Mouse (Mus musculus) limb, embryonic 12.5 days (tissue): ENCODE results near the gene Lyzl4. TPM values are rescaled to one million over a fixed set of nuclear protein-coding genes. Genes with fewer than 3 reads are reported as not detected.
A peak's percentile ranks its signal among the peaks of the same experiment; 100 is the strongest.

Experiments used
- ATAC-seq: fragments of 200-750 bp; cut with Nextera tagmentation; 2 replicates; pipeline ENCODE4 v1.8.0; 2017; ENCODE audit warnings: low read depth, moderate TSS enrichment; ENCODE audit not compliant: insufficient number of reproducible peaks, insufficient read depth, low FRiP score, low TSS enrichment
- H3K27ac ChIP-seq: fragments of 300-500 bp; sonication (generic); 2 replicates; pipeline ENCODE4 v1.5.1; 2016; ENCODE audit warnings: mild to moderate bottlenecking, moderate library complexity
- H3K27me3 ChIP-seq: fragments of 300-500 bp; sonication (generic); 2 replicates; pipeline ENCODE4 v1.6.1; 2016; ENCODE audit warnings: mild to moderate bottlenecking, moderate library complexity
- H3K36me3 ChIP-seq: fragments of 300-500 bp; sonication (generic); 2 replicates; pipeline ENCODE4 v1.6.1; 2016; ENCODE audit warnings: mild to moderate bottlenecking, moderate library complexity
- H3K4me1 ChIP-seq: fragments of 300-500 bp; sonication (generic); replicated peaks from 2 replicates; pipeline ENCODE4 v1.6.1; 2016
- H3K4me2 ChIP-seq: fragments of 300-500 bp; sonication (generic); 2 replicates; pipeline ENCODE4 v1.6.1; 2016; ENCODE audit warnings: mild to moderate bottlenecking, moderate library complexity
- H3K4me3 ChIP-seq: fragments of 300-500 bp; sonication (generic); replicated peaks from 2 replicates; pipeline ENCODE4 v1.5.1; 2016; ENCODE audit warnings: mild to moderate bottlenecking
- H3K9ac ChIP-seq: fragments of 300-500 bp; sonication (generic); replicated peaks from 2 replicates; pipeline ENCODE4 v1.6.1; 2016; ENCODE audit warnings: mild to moderate bottlenecking, moderate library complexity
- H3K9me3 ChIP-seq: fragments of 300-500 bp; sonication (generic); 2 replicates; pipeline ENCODE4 v1.6.1; 2016; ENCODE audit warnings: mild to moderate bottlenecking, moderate library complexity
- WGBS: fragments of 180-500 bp; shearing (Covaris S2); methylation state at CpG from one replicate; pipeline ENCODE4 v1.1.7; 2016; 5-methylcytosine and 5-hydroxymethylcytosine counted together
- polyA plus RNA-seq: library from polyadenylated mRNA; unstranded; fragments of >200 nt; fragmentation: Nextera tagmentation; extraction: Ambion mirVana; gene quantifications from 2 replicates; pipeline ENCODE4 v1.2.1, GENCODE M21; 2016

Gene Lyzl4
- polyA plus RNA-seq, 1 experiment from 2014 or later, result not detected

- Histone ChIP-seq H3K4me3 (no peak overlapping the region), H3K36me3 (no peaks in the 10 kb centered on the region), H3K4me2 (no peak overlapping the region), H3K4me1 (no peaks in the 10 kb centered on the region; the same call in 1 of the 2 replicates), H3K27me3 (no peaks in the 10 kb centered on the region), H3K9me3 (no peaks in the 10 kb centered on the region), H3K9ac (no peak overlapping the region), H3K27ac (no peak overlapping the region)
- no peak for ATAC-seq
- 85% methylated on average over 2 of the region's 2 CpGs for WGBS
Observed at GRCm38 (mm10) chr9:121624920-121625319, 17.0 kb downstream of the Lyzl4 start.

- no peak overlapping the region for H3K9ac ChIP-seq
- H3K27ac ChIP-seq, result no peak overlapping the region
- no peaks in the 10 kb centered on the region for H3K9me3 ChIP-seq
- H3K36me3 ChIP-seq, result no peaks in the 10 kb centered on the region
- no peak overlapping the region for H3K4me3 ChIP-seq
- 89% methylated on average over 4 of the region's 4 CpGs for WGBS
- H3K27me3 ChIP-seq, result no peaks in the 10 kb centered on the region
- ATAC-seq, result no peak
- H3K4me1 ChIP-seq, result peaks cover 8% of the 10 kb centered on the region
- H3K4me2 ChIP-seq, result no peak overlapping the region
Observed at GRCm38 (mm10) chr9:121623235-121623634, 18.7 kb downstream of the Lyzl4 start.

- Histone ChIP-seq H3K36me3 (no peaks in the 10 kb centered on the region), H3K27ac (peak overlapping the region; percentile 51; the same call in 1 of the 2 replicates), H3K4me3 (no peak overlapping the region), H3K9ac (no peak overlapping the region), H3K4me1 (peaks cover 15% of the 10 kb centered on the region), H3K9me3 (no peaks in the 10 kb centered on the region), H3K4me2 (no peak overlapping the region), H3K27me3 (peaks cover 4% of the 10 kb centered on the region; the same call in 1 of the 2 replicates)
- 22% methylated on average over 7 of the region's 7 CpGs for WGBS
- ATAC-seq, result no peak
Observed at GRCm38 (mm10) chr9:121619441-121619840, 22.5 kb downstream of the Lyzl4 start.

GRCm38 (mm10) chr9:121616471-121616870, 25.4 kb downstream of the Lyzl4 start:
- Histone ChIP-seq H3K27ac (no peak overlapping the region), H3K4me2 (no peak overlapping the region), H3K27me3 (peaks cover 4% of the 10 kb centered on the region; the same call in 1 of the 2 replicates), H3K9ac (no peak overlapping the region), H3K36me3 (no peaks in the 10 kb centered on the region), H3K9me3 (no peaks in the 10 kb centered on the region), H3K4me1 (peaks cover 15% of the 10 kb centered on the region), H3K4me3 (no peak overlapping the region)
- 70% methylated on average over 3 of the region's 3 CpGs for WGBS
- no peak for ATAC-seq

- Histone ChIP-seq H3K9me3 (no peaks in the 10 kb centered on the region), H3K4me3 (no peak overlapping the region), H3K4me2 (no peak overlapping the region), H3K9ac (no peak overlapping the region), H3K27me3 (peaks cover 4% of the 10 kb centered on the region; the same call in 1 of the 2 replicates), H3K27ac (no peak overlapping the region), H3K36me3 (no peaks in the 10 kb centered on the region), H3K4me1 (peaks cover 10% of the 10 kb centered on the region; the same call in 1 of the 2 replicates)
- no peak for ATAC-seq
Observed at GRCm38 (mm10) chr9:121614241-121614757, 27.6 kb downstream of the Lyzl4 start.

- Histone ChIP-seq H3K9ac (no peak overlapping the region), H3K36me3 (no peaks in the 10 kb centered on the region), H3K4me3 (no peak overlapping the region), H3K27me3 (peaks cover 4% of the 10 kb centered on the region; the same call in 1 of the 2 replicates), H3K9me3 (no peaks in the 10 kb centered on the region), H3K4me2 (no peak overlapping the region), H3K27ac (no peak overlapping the region), H3K4me1 (peaks cover 6% of the 10 kb centered on the region; the same call in 1 of the 2 replicates)
- 63% methylated on average over 5 of the region's 5 CpGs for WGBS
- no peak for ATAC-seq
Observed at GRCm38 (mm10) chr9:121613192-121613591, 28.7 kb downstream of the Lyzl4 start.

GRCm38 (mm10) chr9:121609381-121609780, 32.5 kb downstream of the Lyzl4 start:
- no peaks in the 10 kb centered on the region for H3K9me3 ChIP-seq
- no peak overlapping the region for H3K27ac ChIP-seq
- H3K4me3 ChIP-seq, result no peak overlapping the region
- ATAC-seq, result no peak
- H3K27me3 ChIP-seq, result peaks cover 6% of the 10 kb centered on the region; the same call in 1 of the 2 replicates
- 68% methylated on average over 6 of the region's 6 CpGs for WGBS
- H3K4me2 ChIP-seq, result no peak overlapping the region
- H3K9ac ChIP-seq, result no peak overlapping the region
- H3K36me3 ChIP-seq, result no peaks in the 10 kb centered on the region
- no peaks in the 10 kb centered on the region; the same call in 1 of the 2 replicates for H3K4me1 ChIP-seq

GRCm38 (mm10) chr9:121606498-121607096, 35.3 kb downstream of the Lyzl4 start:
- peak; percentile 55 for ATAC-seq

GRCm38 (mm10) chr9:121605414-121606278, 36.2 kb downstream of the Lyzl4 start:
- Histone ChIP-seq H3K27me3 (peaks cover 11% of the 10 kb centered on the region; the same call in 1 of the 2 replicates), H3K4me2 (no peak overlapping the region), H3K36me3 (no peaks in the 10 kb centered on the region), H3K9me3 (no peaks in the 10 kb centered on the region), H3K4me3 (no peak overlapping the region), H3K9ac (no peak overlapping the region), H3K27ac (no peak overlapping the region), H3K4me1 (peaks cover 11% of the 10 kb centered on the region)
- 60% methylated on average over 12 of the region's 12 CpGs for WGBS
- ATAC-seq, result no peak; the same call in 1 of the 2 replicates

More at GRCm38 (mm10) chr9:121606498-121607096, 35.3 kb downstream of the Lyzl4 start:
- H3K36me3 ChIP-seq, result no peaks in the 10 kb centered on the region
- no peak overlapping the region for H3K4me2 ChIP-seq
- no peak overlapping the region for H3K4me3 ChIP-seq
- WGBS, result 50% methylated on average over 1 of the region's 1 CpGs
- H3K9ac ChIP-seq, result no peak overlapping the region
- H3K4me1 ChIP-seq, result 0 out of 2 replicates have a peak, but pooled peaks cover 3% of the 10 kb centered on the region
- H3K27me3 ChIP-seq, result peaks cover 6% of the 10 kb centered on the region; the same call in 1 of the 2 replicates
- H3K27ac ChIP-seq, result no peak overlapping the region
- H3K9me3 ChIP-seq, result no peaks in the 10 kb centered on the region

GRCm38 (mm10) chr9:121602381-121602780, 39.5 kb downstream of the Lyzl4 start:
- H3K4me3 ChIP-seq, result no peak overlapping the region
- WGBS, result 77% methylated on average over 2 of the region's 2 CpGs
- H3K27ac ChIP-seq, result no peak overlapping the region
- no peak for ATAC-seq
- H3K36me3 ChIP-seq, result no peaks in the 10 kb centered on the region
- peaks cover 6% of the 10 kb centered on the region; the same call in 1 of the 2 replicates for H3K27me3 ChIP-seq
- no peak overlapping the region for H3K9ac ChIP-seq
- H3K4me2 ChIP-seq, result no peak overlapping the region
- H3K9me3 ChIP-seq, result no peaks in the 10 kb centered on the region
- peaks cover 15% of the 10 kb centered on the region for H3K4me1 ChIP-seq

GRCm38 (mm10) chr9:121600861-121601427, 41.0 kb downstream of the Lyzl4 start:
- H3K36me3 ChIP-seq, result no peaks in the 10 kb centered on the region
- peaks cover 15% of the 10 kb centered on the region for H3K4me1 ChIP-seq
- no peak overlapping the region for H3K27ac ChIP-seq
- H3K4me2 ChIP-seq, result no peak overlapping the region
- peaks cover 6% of the 10 kb centered on the region; the same call in 1 of the 2 replicates for H3K27me3 ChIP-seq
- no peaks in the 10 kb centered on the region for H3K9me3 ChIP-seq
- no peak overlapping the region for H3K9ac ChIP-seq
- WGBS, result 28% methylated on average over 6 of the region's 6 CpGs
- peak; percentile 45 for ATAC-seq
- H3K4me3 ChIP-seq, result no peak overlapping the region
